Mouse (Mus musculus) kidney, adult 2 months (tissue): ENCODE measurements at regions not wholly inside any gene's neighbourhood (a gene's known extent, or its start where the extent isn't known, plus 50 kb on each side); places are given as distances from the start of the nearest gene placed in this dataset.

Experiments
- CTCF ChIP-seq: fragments of 200-500 bp; conservative IDR thresholded peaks from 2 replicates; pipeline ENCODE4 v1.5.1; 2011; ENCODE audit warnings: low read depth, mild to moderate bottlenecking, control low read depth, low read length, moderate library complexity, mixed read lengths; ENCODE audit not compliant: insufficient read depth, insufficient read length
- POLR2A ChIP-seq: fragments of 200-500 bp; IDR thresholded peaks from one replicate; pipeline ENCODE4 v1.6.1; 2011; ENCODE audit warnings: low read depth, low read length, control low read depth

DNA sequence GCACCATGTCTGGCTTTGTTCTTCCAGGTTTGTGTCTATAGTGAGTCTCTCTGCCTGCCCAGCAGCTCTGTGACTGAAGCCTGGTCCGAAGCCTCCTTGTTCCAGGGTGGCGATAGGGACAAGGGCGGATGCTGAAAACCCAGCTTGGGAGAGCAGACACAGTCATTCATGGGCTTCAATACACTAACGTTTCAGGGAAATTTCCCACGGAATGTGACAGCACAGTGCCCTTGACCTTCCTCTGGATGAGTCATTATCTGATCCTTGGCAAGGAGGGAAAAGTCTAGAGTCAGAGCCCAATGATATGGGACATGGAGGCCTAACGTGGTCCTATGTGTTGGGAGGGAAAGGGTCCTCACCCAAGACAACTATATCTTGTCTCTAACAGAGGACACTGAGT, 298.1 kb upstream of the Kcnab2 start:
- TF ChIP-seq CTCF: no peak
- TF ChIP-seq POLR2A: no peak
